Mouse (Mus musculus): ENCODE results near the gene Cblb. TPM values are rescaled to one million over a fixed set of nuclear protein-coding genes. Genes with fewer than 3 reads are reported as not detected.

The Cblb gene
- total RNA-seq, 2 experiments from 2014 or later, result 18.7 to 20.6 TPM

GRCm38 (mm10) chr16:52100466-52100865 is 69.4 kb downstream of the Cblb start:
- DNase-seq (ENCODE audit: low spot score in 2 of 2), result no peak

DNA sequence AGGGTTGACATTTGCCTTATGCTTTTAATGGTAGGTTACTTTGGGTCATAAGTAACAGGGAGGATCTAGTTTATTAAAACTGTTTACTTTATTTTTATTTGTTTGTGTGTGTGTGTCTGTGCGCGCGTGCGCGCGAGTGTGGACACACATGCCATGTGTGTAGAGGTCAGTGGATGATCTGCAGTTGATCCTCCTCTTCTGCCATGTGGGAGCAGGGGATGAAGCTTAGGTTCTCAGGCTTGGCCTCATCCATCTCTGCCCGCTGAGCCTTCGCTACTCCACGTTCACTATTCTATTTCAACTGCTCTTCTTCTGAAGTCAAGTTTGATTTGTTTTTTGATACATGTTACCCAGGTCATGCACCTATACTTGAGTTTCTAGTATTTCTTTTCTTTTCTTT is 73.6 kb downstream of the Cblb start:
- no peak for DNase-seq (ENCODE audit: low spot score in 2 of 2)
- intact Hi-C loops (cut with DNase I), result no loop called here

More at GRCm38 (mm10) chr16:52100466-52100865, 69.4 kb downstream of the Cblb start:
- intact Hi-C loops (cut with DNase I), result no loop called here

- intact Hi-C loops (cut with DNase I), result no loop called here
- DNase-seq (ENCODE audit: low spot score in 2 of 2), result no peak
Observed at GRCm38 (mm10) chr16:52107836-52108235, 76.8 kb downstream of the Cblb start.

DNA sequence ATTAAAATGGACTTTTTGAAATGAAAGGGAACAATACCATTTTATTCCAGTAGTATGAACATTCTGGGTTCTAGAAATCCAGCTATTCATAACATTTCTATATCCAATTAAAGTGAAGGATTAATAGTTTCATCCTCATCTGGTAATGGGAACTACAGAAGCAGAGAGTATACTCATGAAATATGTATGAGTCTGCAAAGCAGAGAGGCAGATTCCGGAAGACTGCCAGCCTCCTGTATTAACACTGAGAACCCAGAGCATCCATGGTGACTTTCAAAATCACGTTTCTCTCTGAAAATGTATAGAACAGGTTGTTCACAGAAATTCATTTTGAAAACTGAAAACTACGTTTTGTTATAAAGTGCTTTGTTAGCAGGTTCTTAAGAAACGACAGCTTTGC is 83.4 kb downstream of the Cblb start:
- peak in 1 of 2 experiments; percentile 61 for DNase-seq (ENCODE audit: low spot score in 2 of 2)
- intact Hi-C loops (cut with DNase I), result no loop called here

DNA sequence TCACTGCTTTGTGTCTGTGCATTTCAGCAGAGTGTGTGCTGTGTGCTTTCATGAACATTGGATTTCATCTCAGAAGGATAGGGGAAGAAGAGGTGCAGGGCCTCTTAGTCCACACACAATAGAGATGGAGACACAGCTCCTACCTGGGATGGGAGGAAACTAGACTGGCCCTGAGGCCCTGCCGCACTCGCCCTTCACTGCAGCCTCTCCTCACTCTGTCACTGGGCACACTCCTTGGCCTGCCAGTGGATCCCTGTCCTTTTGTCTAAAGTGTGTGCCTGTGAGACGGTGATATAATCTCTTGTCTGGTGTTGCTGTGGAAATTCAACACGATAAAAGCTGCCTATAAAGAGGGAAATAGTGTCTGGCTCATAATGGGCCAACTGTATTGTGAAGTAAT is 88.0 kb downstream of the Cblb start:
- intact Hi-C loops (cut with DNase I), result no loop called here
- DNase-seq (ENCODE audit: low spot score in 2 of 2), result no peak

- no peak for DNase-seq (ENCODE audit: low spot score in 2 of 2)
- intact Hi-C loops (cut with DNase I), result no loop called here
Observed at GRCm38 (mm10) chr16:52124974-52125373, 93.9 kb downstream of the Cblb start.

- intact Hi-C loops (cut with DNase I), result no loop called here
Observed at GRCm38 (mm10) chr16:52125896-52126295, 94.9 kb downstream of the Cblb start.

DNA sequence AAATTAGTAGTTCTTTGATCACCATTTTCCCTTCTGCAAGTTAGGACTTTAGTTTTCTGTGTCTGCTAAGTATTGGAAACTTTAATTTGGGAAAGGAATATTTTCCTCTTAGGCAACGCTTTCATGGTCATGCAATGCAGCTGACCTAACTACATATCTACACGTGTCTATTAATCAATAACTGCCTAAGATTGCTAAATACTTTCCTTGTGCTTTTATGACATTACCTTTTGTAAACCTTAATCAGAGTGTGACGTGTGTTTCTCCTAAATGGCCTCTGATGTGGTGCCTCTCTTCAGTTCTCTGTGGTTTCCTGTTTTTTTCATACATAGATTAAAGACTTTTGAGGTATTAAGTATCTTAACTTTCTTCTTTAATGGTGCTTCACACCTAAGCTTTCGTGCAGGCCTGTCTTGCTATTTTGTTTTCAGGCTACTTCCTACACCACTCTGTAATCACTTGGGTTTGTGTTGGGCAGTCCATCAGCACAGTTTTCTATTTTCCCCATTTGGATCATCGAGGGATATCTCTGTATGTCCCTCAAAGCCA is 98.4 kb downstream of the Cblb start:
- intact Hi-C loops (cut with DNase I), result no loop called here

More at GRCm38 (mm10) chr16:52125896-52126295, 94.9 kb downstream of the Cblb start:
- DNase-seq (ENCODE audit: low spot score in 2 of 2), result no peak

DNA sequence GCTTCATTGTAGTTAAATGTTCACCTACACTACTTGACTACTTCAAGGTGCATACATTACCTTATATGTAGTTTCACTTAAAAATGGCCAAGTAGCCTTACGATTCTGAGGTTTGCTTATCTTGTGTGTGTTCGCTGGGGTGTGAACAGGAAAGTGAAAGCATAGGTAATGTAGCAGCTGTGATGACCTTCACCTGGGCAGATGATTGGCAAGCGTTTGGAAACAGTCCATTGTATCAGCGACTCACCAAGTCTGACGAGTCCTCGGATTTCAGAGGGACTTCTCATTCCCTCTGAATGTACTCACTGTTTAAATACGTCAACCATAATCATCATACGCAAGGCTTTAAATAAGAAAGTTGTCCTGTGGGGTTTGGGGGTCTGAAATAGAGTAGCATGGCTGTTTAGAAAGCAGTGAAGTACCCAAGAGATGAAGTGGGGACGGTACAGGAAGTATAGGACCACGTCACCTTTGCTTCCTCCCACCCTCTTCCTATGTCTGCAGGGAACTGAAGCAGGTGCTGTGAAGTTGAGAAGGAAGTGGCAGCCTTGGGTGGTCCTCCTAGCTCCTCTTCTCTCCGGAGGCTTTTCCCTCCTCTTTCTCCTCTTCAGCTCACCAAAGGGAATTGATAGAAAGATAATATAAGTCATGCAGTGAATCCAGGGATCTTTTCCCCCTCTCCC is 101.9 kb downstream of the Cblb start:
- intact Hi-C loops (cut with DNase I), result no loop called here
- DNase-seq (ENCODE audit: low spot score in 2 of 2), result no peak

More for the DNA sequence above, 98.4 kb downstream of the Cblb start:
- DNase-seq (ENCODE audit: low spot score in 2 of 2), result no peak

DNA sequence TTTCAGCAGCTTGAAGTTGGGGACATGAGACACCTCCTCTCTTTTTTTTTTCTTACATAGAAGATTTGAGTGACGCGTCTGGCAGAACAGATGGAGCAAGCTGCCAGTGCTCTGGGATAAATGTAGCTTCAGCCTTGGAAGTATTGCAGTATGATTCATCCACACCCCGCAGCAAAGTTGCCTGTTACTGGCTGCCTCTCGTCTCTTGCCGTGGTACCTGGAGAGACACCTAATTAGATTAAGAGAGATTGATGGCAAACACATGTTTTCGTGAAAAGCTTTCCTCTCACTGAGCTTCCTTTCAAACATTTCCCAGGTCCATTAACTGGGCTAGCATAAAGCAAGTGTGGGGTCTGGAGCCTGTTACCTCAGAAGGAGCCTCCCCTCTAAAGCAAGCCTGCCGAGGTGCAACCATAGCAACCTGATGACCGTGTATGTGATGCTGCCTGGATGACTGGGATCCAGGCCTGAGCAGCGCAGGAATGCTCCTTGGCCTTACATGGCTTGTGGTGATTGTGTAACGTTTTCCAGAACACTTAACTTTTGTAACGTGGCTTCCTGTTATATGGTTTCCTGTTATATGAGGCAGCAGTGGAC is 103.7 kb downstream of the Cblb start:
- peak; percentile 73 to 95 for DNase-seq (ENCODE audit: low spot score in 2 of 2)
- intact Hi-C loops (cut with DNase I), result loop anchor here (5.0 kb wide), 1 partner anchor 102 kb away; the partner anchor contains the start of gene Cblb

DNA sequence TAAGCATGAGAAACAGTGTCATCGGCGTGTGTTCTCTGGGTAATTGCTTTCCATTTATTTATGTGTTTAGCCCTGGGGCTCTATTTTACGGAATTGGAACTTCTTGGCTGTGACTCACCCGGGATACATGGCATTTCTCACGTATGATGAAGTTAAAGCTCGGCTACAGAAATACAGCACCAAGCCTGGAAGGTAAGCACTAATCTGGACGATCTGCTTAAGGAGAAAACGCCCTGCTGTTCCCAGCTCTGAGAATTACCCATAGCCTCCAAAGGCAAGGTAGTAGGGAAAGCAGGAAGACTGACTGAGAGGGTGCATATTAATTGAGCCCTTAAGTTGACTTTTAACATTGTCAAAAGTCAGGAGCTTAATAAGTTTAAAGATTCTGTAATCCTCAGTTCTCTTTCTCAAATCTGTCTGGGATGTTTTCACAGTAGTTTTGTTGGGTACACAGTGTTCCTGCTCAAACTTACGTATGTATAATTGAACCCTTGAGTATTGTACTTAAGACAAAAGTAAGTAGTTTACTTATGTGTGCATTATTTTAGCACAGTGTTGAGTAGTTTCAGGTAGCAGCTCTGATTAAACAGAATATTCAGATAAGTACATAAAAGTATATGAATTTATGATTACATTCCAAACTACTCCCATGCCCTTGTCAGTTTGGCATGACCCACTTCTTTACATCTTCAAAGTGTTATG is 104.8 kb downstream of the Cblb start:
- DNase-seq (ENCODE audit: low spot score in 2 of 2), result no peak
- intact Hi-C loops (cut with DNase I), result loop anchor here (5.0 kb wide), 1 partner anchor 104 kb away; the partner anchor contains the start of gene Cblb

DNA sequence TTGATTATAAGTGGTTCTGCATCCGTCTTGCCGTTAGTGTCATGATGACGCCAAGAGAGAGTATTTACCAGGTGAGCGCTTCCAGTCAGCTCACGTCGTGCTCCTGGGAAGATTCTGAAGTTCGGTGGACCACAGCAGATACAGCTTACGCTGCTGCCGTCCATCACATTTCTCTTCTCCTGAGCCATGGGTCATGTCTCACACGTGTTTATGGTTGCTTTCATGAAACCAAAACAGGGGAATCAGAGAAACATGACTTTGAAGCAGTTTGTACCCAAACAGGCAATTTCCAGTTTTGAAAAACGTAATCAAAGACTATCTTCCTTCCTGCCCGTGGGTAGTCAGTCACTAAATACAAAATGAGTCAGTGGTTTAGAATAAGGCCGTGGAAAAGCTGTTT is 112.1 kb downstream of the Cblb start:
- intact Hi-C loops (cut with DNase I), result no loop called here
- no peak for DNase-seq (ENCODE audit: low spot score in 2 of 2)

DNA sequence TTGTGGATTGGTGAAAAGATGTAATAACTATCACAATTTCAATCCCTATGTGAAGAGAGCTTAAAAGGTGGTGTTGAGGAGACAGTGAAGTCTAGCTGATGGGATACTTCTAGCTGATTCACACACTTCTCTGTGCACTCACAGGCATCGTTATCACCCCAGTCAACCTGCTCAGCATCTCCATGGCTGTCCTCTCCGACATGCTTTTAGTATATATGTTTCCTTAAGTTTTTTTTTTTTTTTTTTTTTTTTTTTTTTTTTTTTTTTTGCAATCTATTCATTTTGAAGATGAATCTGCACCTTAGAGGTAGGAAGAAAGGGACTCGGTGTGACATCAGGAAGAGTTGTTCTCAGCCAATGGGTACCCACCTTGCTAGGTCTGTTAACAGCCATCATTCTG is 112.8 kb downstream of the Cblb start:
- DNase-seq (ENCODE audit: low spot score in 2 of 2), result no peak
- intact Hi-C loops (cut with DNase I), result no loop called here

GRCm38 (mm10) chr16:52144792-52145191 is 113.8 kb downstream of the Cblb start:
- intact Hi-C loops (cut with DNase I), result no loop called here
- DNase-seq (ENCODE audit: low spot score in 2 of 2), result no peak

- DNase-seq (ENCODE audit: low spot score in 2 of 2), result no peak
- intact Hi-C loops (cut with DNase I), result no loop called here
Observed at GRCm38 (mm10) chr16:52145552-52145951, 114.5 kb downstream of the Cblb start.

- no peak for DNase-seq (ENCODE audit: low spot score in 2 of 2)
- intact Hi-C loops (cut with DNase I), result no loop called here
Observed at GRCm38 (mm10) chr16:52146976-52147696, 116.1 kb downstream of the Cblb start.

- intact Hi-C loops (cut with DNase I), result no loop called here
- DNase-seq (ENCODE audit: low spot score in 2 of 2), result no peak
Observed at GRCm38 (mm10) chr16:52148041-52148440, 117.0 kb downstream of the Cblb start.

GRCm38 (mm10) chr16:52149135-52149769 is 118.2 kb downstream of the Cblb start:
- no peak for DNase-seq (ENCODE audit: low spot score in 2 of 2)

GRCm38 (mm10) chr16:52155030-52155696 is 124.1 kb downstream of the Cblb start:
- intact Hi-C loops (cut with DNase I), result no loop called here
- DNase-seq (ENCODE audit: low spot score in 2 of 2), result no peak

More at GRCm38 (mm10) chr16:52149135-52149769, 118.2 kb downstream of the Cblb start:
- intact Hi-C loops (cut with DNase I), result no loop called here

All from left cerebral cortex, postnatal 25 days (tissue).